Mouse (Mus musculus) C2C12 (cell line): ENCODE results near the gene Abcc3.

Experiments used
- CTCF ChIP-seq: IDR thresholded peaks from one replicate; pipeline ENCODE4 v1.5.1; 2011; ENCODE audit not compliant: control insufficient read depth, insufficient read depth, insufficient read length
- MYOD1 ChIP-seq: IDR thresholded peaks from one replicate; pipeline ENCODE4 v1.6.1; 2011; ENCODE audit warnings: low read depth; ENCODE audit not compliant: control insufficient read depth, insufficient read length
- MYOG ChIP-seq: IDR thresholded peaks from one replicate; pipeline ENCODE4 v1.6.1; 2011; ENCODE audit not compliant: control insufficient read depth, insufficient read length; ENCODE audit errors: extremely low read depth
- USF1 ChIP-seq: IDR thresholded peaks from one replicate; pipeline ENCODE4 v1.6.1; 2011; ENCODE audit warnings: low read depth, mild to moderate bottlenecking, control low read depth, moderate library complexity

GRCm38 (mm10) chr11:94338347-94338746 lies 54.5 kb downstream of the Abcc3 start:
- no peak for TF ChIP-seq CTCF
- no peak for TF ChIP-seq USF1
- TF ChIP-seq MYOG = no peak
- no peak for TF ChIP-seq MYOD1
